Mouse (Mus musculus): ENCODE data around the gene Mecom. TPM values are rescaled to one million over a fixed set of nuclear protein-coding genes. Genes with fewer than 3 reads are reported as not detected.
A peak's percentile ranks its signal among the peaks of the same experiment; 100 is the strongest.

Mecom gene
- total RNA-seq, 2 experiments from 2014 or later: 14.9 to 20.3 TPM

- DNase-seq: peak; percentile 33
These were observed 33.6 kb downstream of the Mecom start for GRCm38 (mm10) chr3:30514051-30514754.

- DNase-seq: no peak
These were observed 34.4 kb downstream of the Mecom start for GRCm38 (mm10) chr3:30513314-30513997.

GRCm38 (mm10) chr3:30512459-30513030 lies 35.3 kb downstream of the Mecom start:
- DNase-seq: no peak

GRCm38 (mm10) chr3:30511796-30512195 lies 36.0 kb downstream of the Mecom start:
- DNase-seq: no peak

- no peak for DNase-seq
These were observed 36.7 kb downstream of the Mecom start for GRCm38 (mm10) chr3:30511062-30511640.

- no peak for DNase-seq
These were observed 37.2 kb downstream of the Mecom start for GRCm38 (mm10) chr3:30510646-30511045.

- DNase-seq: no peak
These were observed 37.7 kb downstream of the Mecom start for GRCm38 (mm10) chr3:30510105-30510504.

- peak; percentile 34 for DNase-seq
These were observed 38.6 kb downstream of the Mecom start for GRCm38 (mm10) chr3:30508930-30509910.

GRCm38 (mm10) chr3:30508296-30508929 lies 39.4 kb downstream of the Mecom start:
- DNase-seq: peak; percentile 76

- DNase-seq: peak; percentile 47
These were observed 40.1 kb downstream of the Mecom start for GRCm38 (mm10) chr3:30507576-30508295.

GRCm38 (mm10) chr3:30507028-30507575 lies 40.7 kb downstream of the Mecom start:
- DNase-seq: no peak

GRCm38 (mm10) chr3:30506329-30507027 lies 41.3 kb downstream of the Mecom start:
- no peak for DNase-seq

- DNase-seq: no peak
These were observed 42.0 kb downstream of the Mecom start for GRCm38 (mm10) chr3:30505741-30506251.

- no peak for DNase-seq
These were observed 43.2 kb downstream of the Mecom start for GRCm38 (mm10) chr3:30504561-30504960.

GRCm38 (mm10) chr3:30503821-30504220 lies 44.0 kb downstream of the Mecom start:
- peak; percentile 46 for DNase-seq

GRCm38 (mm10) chr3:30498202-30498828 lies 49.5 kb downstream of the Mecom start:
- no peak for DNase-seq

GRCm38 (mm10) chr3:30494371-30494770 lies 53.4 kb downstream of the Mecom start:
- DNase-seq: no peak

- DNase-seq: no peak
These were observed 59.0 kb downstream of the Mecom start for GRCm38 (mm10) chr3:30488808-30489207.

- DNase-seq: no peak
These were observed 61.4 kb downstream of the Mecom start for GRCm38 (mm10) chr3:30486422-30486821.

Measured in adrenal gland, postnatal 10 days (tissue).